Mouse (Mus musculus): ENCODE measurements at regions not wholly inside any gene's neighbourhood (a gene's known extent, or its start where the extent isn't known, plus 50 kb on each side); places are given as distances from the start of the nearest gene placed in this dataset.

DNA sequence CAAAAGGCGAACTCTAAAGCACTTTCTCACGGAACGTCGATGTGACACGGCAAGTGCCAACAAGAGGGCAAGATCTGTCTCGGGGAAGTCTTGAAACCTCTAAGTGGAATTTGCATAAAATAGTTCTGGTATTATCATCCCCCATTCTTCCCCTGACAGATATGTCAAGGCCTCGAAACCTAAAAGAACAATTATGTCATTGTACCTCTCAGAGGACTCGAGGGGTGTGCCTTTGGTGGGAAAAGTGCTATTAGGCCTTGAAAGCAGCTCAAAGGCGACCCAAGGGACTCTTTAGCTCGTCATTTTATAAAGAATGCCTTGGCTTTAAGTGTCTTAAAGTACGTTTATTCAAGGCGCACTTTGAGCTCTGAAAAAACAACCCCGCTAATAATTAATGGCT, 443.5 kb downstream of the Vrk1 start:
- TF ChIP-seq EP300 (IDR thresholded peaks at IDR 0.05; ENCODE audit: low read depth in 1 of 2, low read length in 2 of 2) (no peak), SMC3 (IDR thresholded peaks at IDR 0.05; ENCODE audit: low read depth, low read length) (no peak), NELFE (IDR thresholded peaks at IDR 0.05; ENCODE audit: low read depth, low read length) (no peak), ZC3H11A (IDR thresholded peaks at IDR 0.05; ENCODE audit: low read depth, low read length) (no peak), MXI1 (IDR thresholded peaks at IDR 0.05; ENCODE audit: low read depth, low read length) (no peak), UBTF (IDR thresholded peaks at IDR 0.05; ENCODE audit: borderline replicate concordance, insufficient read depth, low read depth, low read length) (no peak), CHD1 (IDR thresholded peaks at IDR 0.05; ENCODE audit: low read depth, low read length) (no peak), POLR2AphosphoS5 (IDR thresholded peaks at IDR 0.05; ENCODE audit: borderline replicate concordance, low read depth, low read length) (no peak), NRF1 (IDR thresholded peaks at IDR 0.05; ENCODE audit: insufficient read depth, low read depth, low read length, poor library complexity, severe bottlenecking) (no peak), MAZ (IDR thresholded peaks at IDR 0.05; ENCODE audit: low read depth, low read length) (no peak), KAT2A (conservative IDR thresholded peaks at IDR 0.05; ENCODE audit: low read depth, low read length) (no peak), ZKSCAN1 (IDR thresholded peaks at IDR 0.05; ENCODE audit: low read depth, low read length) (no peak), CHD2 (IDR thresholded peaks at IDR 0.05; ENCODE audit: low read length) (no peak), MYC (IDR thresholded peaks at IDR 0.05; ENCODE audit: low read depth, low read length) (no peak), MAFK (IDR thresholded peaks at IDR 0.05; ENCODE audit: borderline replicate concordance, low read depth, low read length) (no peak), JUND (IDR thresholded peaks at IDR 0.05; ENCODE audit: low read depth, low read length) (no peak), MYB (IDR thresholded peaks at IDR 0.05; ENCODE audit: low read depth, low read length) (no peak)
- Histone ChIP-seq H3K9me3 (replicated peaks; ENCODE audit: insufficient read depth, low read length) (no peaks in the 10 kb centered on the region), H3K79me2 (ENCODE audit: control insufficient read depth, insufficient read depth, low read length, poor library complexity) (no peaks in the 10 kb centered on the region), H3K4me1 (ENCODE audit: control insufficient read depth in 1 of 2, insufficient read depth in 2 of 2, low read length in 2 of 2) (no peaks in the 10 kb centered on the region), H3K4me3 (ENCODE audit: control insufficient read depth in 1 of 2, insufficient read depth in 1 of 2, low read depth in 2 of 2, low read length in 2 of 2) (no peak overlapping the region), H3K27ac (ENCODE audit: control insufficient read depth, low read depth, low read length) (no peak overlapping the region), H3K9ac (ENCODE audit: control insufficient read depth, low read depth, low read length, poor library complexity, severe bottlenecking) (no peak overlapping the region), H3K27me3 (ENCODE audit: control insufficient read depth in 1 of 2, insufficient read depth in 2 of 2, low read length in 2 of 2) (no peaks in the 10 kb centered on the region), H3K36me3 (ENCODE audit: control insufficient read depth in 1 of 2, insufficient read depth in 2 of 2, low read length in 2 of 2) (no peaks in the 10 kb centered on the region)
- DNase-seq (ENCODE audit: low read depth, low spot score): no peak

DNA sequence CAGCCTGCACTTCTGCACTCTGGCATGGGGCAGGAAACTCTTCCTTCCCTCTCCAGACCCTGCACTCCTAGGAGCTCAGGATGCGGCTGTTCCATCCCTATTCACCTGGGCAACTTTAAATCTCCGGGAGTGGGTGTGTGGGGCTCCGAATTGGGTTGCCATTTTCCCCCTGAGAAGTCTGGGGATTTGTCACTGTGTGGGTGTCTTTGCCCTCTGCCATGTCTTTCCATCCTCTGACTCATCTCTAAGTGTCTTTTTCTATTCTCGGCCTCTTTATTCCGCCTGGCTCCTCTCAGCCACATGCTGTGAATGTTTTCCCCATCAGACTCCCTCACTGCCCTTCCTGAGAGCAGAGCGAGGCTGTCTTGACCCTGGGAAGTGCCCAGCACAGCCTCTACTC, 448.2 kb downstream of the Vrk1 start:
- TF ChIP-seq MAZ (IDR thresholded peaks at IDR 0.05; ENCODE audit: low read depth, low read length): no peak
- no peak for TF ChIP-seq JUND (IDR thresholded peaks at IDR 0.05; ENCODE audit: low read depth, low read length)
- TF ChIP-seq NELFE (IDR thresholded peaks at IDR 0.05; ENCODE audit: low read depth, low read length): no peak
- no peak for TF ChIP-seq KAT2A (conservative IDR thresholded peaks at IDR 0.05; ENCODE audit: low read depth, low read length)
- no peak for TF ChIP-seq BHLHE40 (IDR thresholded peaks at IDR 0.05; ENCODE audit: borderline replicate concordance, low read depth, low read length)
- no peak for TF ChIP-seq POLR2AphosphoS5 (IDR thresholded peaks at IDR 0.05; ENCODE audit: borderline replicate concordance, low read depth, low read length)
- no peak for TF ChIP-seq POLR2A (IDR thresholded peaks at IDR 0.05; ENCODE audit: control insufficient read depth in 1 of 2, insufficient read depth in 1 of 2, low read depth in 1 of 2, low read length in 2 of 2, poor library complexity in 1 of 2)
- TF ChIP-seq RAD21 (IDR thresholded peaks at IDR 0.05; ENCODE audit: low read depth, low read length): no peak
- TF ChIP-seq TCF12 (IDR thresholded peaks at IDR 0.05; ENCODE audit: low read depth, low read length): no peak
- no peak overlapping the region for H3K27ac ChIP-seq (ENCODE audit: control insufficient read depth, low read depth, low read length)
- no peaks in the 10 kb centered on the region for H3K79me2 ChIP-seq (ENCODE audit: control insufficient read depth, insufficient read depth, low read length, poor library complexity)
- no peaks in the 10 kb centered on the region for H3K9me3 ChIP-seq (replicated peaks; ENCODE audit: insufficient read depth, low read length)
- H3K36me3 ChIP-seq (ENCODE audit: control insufficient read depth in 1 of 2, insufficient read depth in 2 of 2, low read length in 2 of 2): no peaks in the 10 kb centered on the region
- no peaks in the 10 kb centered on the region for H3K27me3 ChIP-seq (ENCODE audit: control insufficient read depth in 1 of 2, insufficient read depth in 2 of 2, low read length in 2 of 2)
- no peak for DNase-seq (ENCODE audit: low read depth, low spot score)
- H3K4me1 ChIP-seq (ENCODE audit: control insufficient read depth in 1 of 2, insufficient read depth in 2 of 2, low read length in 2 of 2): no peaks in the 10 kb centered on the region
- no peak overlapping the region for H3K4me3 ChIP-seq (ENCODE audit: control insufficient read depth in 1 of 2, insufficient read depth in 1 of 2, low read depth in 2 of 2, low read length in 2 of 2)
- H3K9ac ChIP-seq (ENCODE audit: control insufficient read depth, low read depth, low read length, poor library complexity, severe bottlenecking): no peak overlapping the region
